In the genomic region with DNA sequence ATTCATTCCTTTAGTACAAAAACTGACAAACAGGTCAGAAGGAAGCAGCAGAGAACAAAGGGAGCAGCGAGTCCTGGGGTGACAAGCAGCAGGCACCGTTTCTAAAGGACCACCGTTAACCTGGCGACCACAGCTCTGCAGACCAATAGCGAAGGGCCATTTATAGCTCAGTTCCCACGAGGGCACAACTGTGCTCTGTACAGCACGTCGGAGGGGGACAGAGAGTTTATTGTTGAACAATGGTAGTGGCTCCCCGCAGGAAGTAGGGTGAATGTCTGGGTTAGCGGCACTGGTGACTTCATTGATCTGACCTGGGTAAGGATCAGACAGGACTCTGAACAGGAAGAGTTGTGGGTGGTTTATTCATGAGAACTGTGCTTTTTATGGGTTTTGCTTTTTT, we compare ENCODE assay signal across 7 mouse cellular contexts.
DNase-seq lines count a peak whose midpoint lies in the region; ATAC-seq and TF ChIP-seq lines count a peak whose summit lies in the region.

No protein-coding gene starts in this region.

- ATAC-seq in forebrain, embryonic 12.5 days (ENCODE audit: low FRiP score) = peak; percentile 54; the same call in 1 of the 2 replicates
- ATAC-seq in intestine, embryonic 15.5 days = 0 out of 2 replicates have a peak, but pooled peaks have one; percentile 39

- TF ChIP-seq CTCF in thymus, adult 2 months (IDR thresholded peaks at IDR 0.05; ENCODE audit: borderline replicate concordance, control insufficient read depth, extremely low read depth, insufficient read depth, low read length, poor library complexity) = no peak

- TF ChIP-seq POLR2A in thymus, adult 2 months (IDR thresholded peaks at IDR 0.05; ENCODE audit: control insufficient read depth, extremely low read depth, insufficient read depth, low read length, poor library complexity) = no peak

- no peaks in the 10 kb centered on the region for H3K27me3 ChIP-seq in thymus, adult 2 months (ENCODE audit: control insufficient read depth, insufficient read depth, low read length)
- H3K27me3 ChIP-seq in forebrain, embryonic 12.5 days = no peaks in the 10 kb centered on the region
- no peaks in the 10 kb centered on the region for H3K27me3 ChIP-seq in intestine, embryonic 15.5 days (replicated peaks)

- no peaks in the 10 kb centered on the region for H3K9me3 ChIP-seq in forebrain, embryonic 12.5 days
- H3K9me3 ChIP-seq in intestine, embryonic 15.5 days = no peaks in the 10 kb centered on the region

- DNase-seq in thymus, adult 2 months = peak; percentile 20
- DNase-seq in thymus, postnatal 10 days (ENCODE audit: low spot score in 2 of 2) = no peak
- peak; percentile 70 for DNase-seq in retina, embryonic 14.5 days (ENCODE audit: low spot score)
- no peak for DNase-seq in right cerebral cortex, postnatal 25 days
- DNase-seq in spleen, postnatal 4 days (ENCODE audit: low spot score in 2 of 2) = no peak

- H3K4me3 ChIP-seq in thymus, adult 2 months (ENCODE audit: control insufficient read depth, insufficient read depth, low read length) = peak overlapping the region; percentile 2; the same call in 1 of the 2 replicates
- H3K4me3 ChIP-seq in forebrain, embryonic 12.5 days (replicated peaks) = no peak overlapping the region
- no peak overlapping the region for H3K4me3 ChIP-seq in intestine, embryonic 15.5 days (replicated peaks)

- no peaks in the 10 kb centered on the region for H3K36me3 ChIP-seq in thymus, adult 2 months (ENCODE audit: control insufficient read depth, insufficient read depth, low read length)
- H3K36me3 ChIP-seq in forebrain, embryonic 12.5 days (replicated peaks) = no peaks in the 10 kb centered on the region
- H3K36me3 ChIP-seq in intestine, embryonic 15.5 days = no peaks in the 10 kb centered on the region

- H3K4me1 ChIP-seq in thymus, adult 2 months (replicated peaks; ENCODE audit: control insufficient read depth, insufficient read depth, low read length) = peaks cover 16% of the 10 kb centered on the region
- peaks cover 28% of the 10 kb centered on the region for H3K4me1 ChIP-seq in forebrain, embryonic 12.5 days
- H3K4me1 ChIP-seq in intestine, embryonic 15.5 days (replicated peaks) = peaks cover 8% of the 10 kb centered on the region; the same call in 1 of the 2 replicates

- no peak overlapping the region for H3K9ac ChIP-seq in forebrain, embryonic 12.5 days
- no peak overlapping the region for H3K9ac ChIP-seq in intestine, embryonic 15.5 days

- peak overlapping the region; percentile 19 for H3K4me2 ChIP-seq in forebrain, embryonic 12.5 days
- H3K4me2 ChIP-seq in intestine, embryonic 15.5 days (replicated peaks) = no peak overlapping the region

- peak overlapping the region; percentile 4; the same call in 1 of the 2 replicates for H3K27ac ChIP-seq in thymus, adult 2 months (ENCODE audit: control insufficient read depth, insufficient read depth, low read length)
- peak overlapping the region; percentile 37 for H3K27ac ChIP-seq in forebrain, embryonic 12.5 days
- no peak overlapping the region for H3K27ac ChIP-seq in intestine, embryonic 15.5 days

- 15% methylated on average over 10 of the region's 10 CpGs for whole genome bisulfite sequencing in thymus, adult 2 months
- 2% methylated on average over 10 of the region's 10 CpGs for WGBS in forebrain, embryonic 12.5 days
- WGBS in intestine, embryonic 15.5 days = 50% methylated on average over 10 of the region's 10 CpGs

Comparison
In these comparisons a context has a peak if more than half of its experiments do, and no peak if none do; other contexts are left out.
1. DNase-seq: peak in thymus, adult 2 months (single experiment) and retina, embryonic 14.5 days (single experiment); none in thymus, postnatal 10 days (0 of 2), right cerebral cortex, postnatal 25 days (single experiment) and spleen, postnatal 4 days (0 of 2).